Mouse (Mus musculus) right cerebral cortex, adult 2 months (tissue): ENCODE measurements at regions not wholly inside any gene's neighbourhood (a gene's known extent, or its start where the extent isn't known, plus 50 kb on each side); places are given as distances from the start of the nearest gene placed in this dataset.
A peak's percentile ranks its signal among the peaks of the same experiment; 100 is the strongest.

Experiments used
- DNase-seq, 2 experiments: peaks; one replicate each; pipeline ENCODE4 v3.0.0; 2021 to 2022; ENCODE audit warnings: low spot score in 2 of 2

DNA sequence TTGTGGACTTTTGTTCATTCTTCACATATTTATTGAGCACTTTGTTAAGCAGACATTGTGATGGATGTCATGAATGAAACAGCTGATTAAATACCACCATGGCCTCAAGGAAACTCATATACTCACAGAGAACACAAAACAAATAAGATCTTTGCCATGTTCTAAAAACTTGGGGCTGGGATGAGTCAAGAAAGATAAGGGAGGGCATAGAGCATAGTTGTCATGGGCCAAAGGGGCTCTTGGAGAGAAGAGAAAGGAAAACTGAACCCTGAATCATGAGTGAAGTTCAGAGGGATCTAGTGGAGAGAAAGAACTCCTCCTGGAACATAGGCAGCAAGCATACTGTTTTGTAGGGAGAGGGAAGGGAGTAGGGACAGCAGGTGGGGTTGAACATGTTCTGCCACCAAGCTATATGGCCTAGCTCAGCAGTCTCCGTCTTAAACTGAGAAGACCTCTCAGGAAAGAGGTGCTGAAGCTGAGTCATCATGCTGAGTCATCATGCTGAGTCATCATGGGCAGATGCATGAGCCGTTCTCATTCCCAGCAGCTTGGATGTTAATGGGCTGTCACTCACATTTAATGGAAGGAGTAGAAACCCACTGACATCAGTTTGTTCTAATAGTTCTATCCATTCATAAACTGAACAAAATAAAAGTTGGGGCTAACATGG lies 69.6 kb downstream of the Cetn3 start:
- DNase-seq = no peak

DNA sequence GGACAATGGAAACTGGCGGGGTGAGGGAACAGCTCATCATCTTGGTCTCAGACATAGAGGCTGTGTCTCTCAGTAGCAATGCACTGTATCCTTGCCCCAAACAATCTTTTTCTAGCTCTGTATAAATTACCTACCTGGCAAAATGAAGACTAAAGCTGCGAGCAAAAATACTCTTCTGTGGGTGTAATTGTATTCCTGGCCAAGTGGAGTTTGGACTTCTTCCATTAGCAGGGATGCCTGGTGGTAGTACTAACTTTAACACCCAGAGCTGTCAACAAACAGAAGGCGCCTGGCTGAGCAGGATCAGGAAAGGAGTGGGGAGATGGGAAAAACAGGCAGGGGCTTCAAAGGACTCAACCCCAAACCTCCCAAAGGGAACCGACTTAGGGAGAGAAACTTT lies 73.2 kb downstream of the Cetn3 start:
- DNase-seq = peak; percentile 54 to 58

DNA sequence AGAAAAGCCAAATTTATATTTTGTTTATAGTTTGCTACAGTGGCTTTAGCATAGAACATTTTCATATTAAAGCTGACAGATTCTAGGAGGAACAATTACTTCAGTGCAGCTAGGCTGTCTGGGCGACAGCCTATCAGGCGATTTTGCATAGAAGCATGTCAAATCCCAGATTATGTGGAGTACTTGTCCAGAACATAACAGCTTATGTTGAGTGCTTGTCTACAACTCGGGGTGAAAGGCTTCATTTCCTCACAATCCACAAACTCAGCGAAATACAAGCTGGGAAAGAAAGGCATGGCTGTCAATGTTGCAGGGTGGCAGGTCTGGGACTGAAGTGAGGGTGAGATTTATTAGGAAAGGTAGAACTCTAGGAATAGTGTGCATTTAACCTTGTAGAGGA lies 77.8 kb downstream of the Cetn3 start:
- no peak for DNase-seq

DNA sequence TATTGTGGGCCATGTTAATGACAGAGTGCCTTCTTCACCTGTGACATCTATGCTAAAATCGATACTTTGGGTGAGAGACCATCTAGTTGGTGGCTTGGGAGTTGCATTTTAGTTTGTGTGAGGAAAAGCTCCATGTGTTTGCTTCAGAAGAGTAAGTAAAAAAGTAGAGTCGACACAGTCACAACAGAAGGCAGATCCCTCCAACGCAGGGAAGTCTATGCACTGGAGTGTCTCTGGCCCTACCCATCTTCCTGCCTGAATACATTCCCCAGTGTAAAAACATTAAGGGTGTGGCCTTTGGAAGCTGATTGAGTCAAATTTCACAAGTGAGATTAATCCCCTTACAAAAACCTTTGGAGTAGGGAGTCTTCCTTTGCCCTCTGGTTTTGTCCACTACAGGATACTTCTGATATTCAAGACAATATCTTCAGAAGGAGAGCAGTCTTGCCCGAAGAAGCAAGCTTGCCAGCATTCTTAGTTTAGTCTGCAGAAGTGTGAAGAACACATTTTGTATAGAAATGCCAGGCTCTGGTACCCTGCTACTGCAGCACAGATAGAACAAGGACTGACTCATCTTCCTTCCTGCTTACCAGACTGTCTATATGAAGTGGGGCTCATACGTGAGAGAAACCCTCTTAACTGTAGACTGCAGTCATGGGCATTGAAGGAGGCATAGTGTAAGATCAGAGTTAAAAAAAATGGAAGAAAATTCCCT lies 79.2 kb downstream of the Cetn3 start:
- peak; percentile 40 to 49 for DNase-seq

DNA sequence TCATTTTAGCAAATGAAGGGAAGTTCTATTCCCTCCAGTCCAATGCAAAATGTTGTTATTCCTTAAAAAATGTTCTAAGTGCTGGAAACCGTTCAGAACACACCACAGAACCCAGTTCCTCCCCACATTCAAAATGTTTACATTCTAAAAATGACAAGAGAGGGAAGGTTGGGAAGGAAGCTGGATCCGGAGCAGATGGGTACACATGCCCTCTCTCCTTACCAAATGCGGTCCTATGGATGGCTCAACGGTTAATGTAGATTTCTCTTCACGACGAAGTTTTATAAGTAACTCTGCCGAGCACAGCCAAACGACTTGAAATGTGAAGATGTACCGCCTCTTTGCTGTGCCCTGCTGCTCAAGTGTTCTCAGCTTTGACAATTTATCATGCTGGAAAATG lies 88.3 kb downstream of the Cetn3 start:
- DNase-seq = no peak

DNA sequence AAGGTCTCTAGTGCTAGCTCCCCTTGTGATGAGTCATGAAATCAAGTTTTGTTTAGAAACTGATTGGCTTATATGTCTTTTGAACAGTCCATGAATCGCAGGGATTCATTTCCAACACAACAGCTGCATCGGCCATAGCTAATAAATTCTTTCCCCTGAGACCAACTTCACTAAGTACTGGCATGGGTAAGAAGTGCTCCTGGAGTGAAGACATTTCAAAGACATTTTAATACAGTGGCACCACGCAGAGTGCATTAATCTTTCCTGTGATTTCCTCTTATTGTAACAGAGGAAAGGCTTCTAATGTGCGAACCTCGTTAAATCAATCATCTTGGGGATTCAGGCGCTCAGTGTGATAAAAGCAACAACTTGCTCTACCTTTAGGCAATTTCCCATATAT lies 103.0 kb downstream of the Cetn3 start:
- no peak for DNase-seq

DNA sequence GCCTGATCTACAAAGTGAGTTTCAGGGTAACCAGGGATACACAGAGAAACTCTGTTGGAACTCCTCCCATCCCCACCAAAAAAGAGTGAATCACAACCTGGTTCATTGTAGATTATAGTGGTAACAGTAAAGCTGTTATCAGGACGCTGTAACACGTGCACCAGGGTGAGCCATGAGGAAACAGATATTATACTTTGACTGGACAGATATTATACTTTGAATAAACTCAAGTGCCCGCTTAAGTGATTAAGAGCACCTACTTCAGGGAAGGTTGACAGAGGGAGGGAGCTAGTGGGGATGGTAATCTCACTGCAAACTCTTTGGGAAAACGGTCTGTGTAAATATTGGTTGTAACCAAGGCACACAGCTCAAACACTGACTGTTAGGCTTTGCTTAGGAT lies 147.4 kb downstream of the Cetn3 start:
- no peak for DNase-seq

DNA sequence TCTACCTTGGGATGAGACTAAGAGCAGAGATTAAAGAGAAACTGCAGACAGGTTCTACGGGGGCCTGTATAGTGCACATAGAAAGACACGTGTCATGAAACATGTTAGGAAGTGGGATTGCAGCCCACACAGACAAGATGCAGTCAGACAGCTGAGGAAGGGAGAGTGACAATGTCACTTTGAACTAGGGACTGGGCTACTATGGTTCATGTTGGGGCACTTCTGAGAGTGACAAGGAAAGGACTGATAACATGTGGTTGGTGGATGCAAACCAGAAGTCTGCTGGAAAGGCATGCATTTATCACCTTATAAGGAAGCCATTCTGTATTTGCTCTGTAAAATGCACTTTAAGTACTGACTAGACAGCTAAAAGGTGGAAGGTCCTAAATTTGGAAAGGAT lies 148.3 kb downstream of the Cetn3 start:
- no peak for DNase-seq

DNA sequence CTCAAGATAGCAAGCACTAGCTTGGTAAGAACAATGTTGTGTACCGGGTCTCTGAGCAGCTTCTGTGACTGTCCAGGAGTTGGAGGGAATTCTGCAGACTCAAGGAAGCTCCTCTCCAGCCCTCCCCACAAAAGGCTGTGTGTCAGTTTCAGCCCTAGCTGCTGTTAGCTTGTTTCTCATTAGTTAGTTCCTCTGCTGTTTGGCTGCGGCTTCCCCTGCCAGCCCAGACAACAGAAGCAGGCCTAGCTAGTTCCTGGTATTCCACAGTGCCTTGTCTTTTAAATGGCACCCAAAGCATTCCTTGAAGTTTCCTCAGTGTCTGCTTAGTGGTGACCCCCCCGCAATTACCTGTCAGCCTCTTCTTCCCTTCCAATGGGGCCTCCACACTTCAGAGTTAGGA lies 154.2 kb downstream of the Cetn3 start:
- DNase-seq = no peak

DNA sequence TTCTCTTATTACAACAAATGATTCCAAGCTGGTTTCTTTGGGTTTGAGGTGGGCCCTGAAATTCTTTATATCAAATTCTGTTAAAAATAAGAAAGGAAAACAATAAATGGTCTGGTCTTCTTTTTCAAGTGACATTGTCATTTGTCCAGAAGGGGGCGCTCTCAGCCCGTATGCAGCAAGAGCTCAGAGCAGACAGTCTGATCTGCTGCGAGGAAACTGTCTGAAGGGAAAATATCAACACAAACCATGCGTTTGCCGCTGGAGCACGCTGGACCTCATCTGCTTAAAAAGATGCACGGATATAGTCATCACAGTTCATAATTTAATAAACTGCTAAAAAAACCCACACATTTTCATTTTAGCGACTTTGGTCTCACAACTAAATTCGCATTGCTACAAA lies 161.2 kb downstream of the Cetn3 start:
- DNase-seq = peak; percentile 93 to 94

DNA sequence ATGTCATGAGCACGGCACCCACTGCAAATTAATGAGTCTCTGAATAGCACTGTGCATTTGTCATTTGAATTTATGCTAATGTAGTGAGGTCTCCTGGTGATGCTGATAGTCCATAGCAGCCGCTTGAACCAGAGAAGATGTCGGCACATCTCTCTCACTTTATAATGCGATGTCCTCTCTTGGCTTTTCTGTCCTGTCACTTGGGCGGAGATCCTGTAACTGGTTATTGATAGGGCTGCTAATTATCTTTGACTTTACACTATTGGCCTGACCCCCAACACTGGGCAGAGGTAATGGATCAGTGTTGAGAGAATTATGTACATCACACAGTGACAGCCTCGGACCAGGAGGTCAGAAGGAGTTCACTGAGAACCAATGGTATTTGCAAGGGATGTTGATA lies 161.6 kb downstream of the Cetn3 start:
- DNase-seq = peak in 1 of 2 experiments; percentile 20

DNA sequence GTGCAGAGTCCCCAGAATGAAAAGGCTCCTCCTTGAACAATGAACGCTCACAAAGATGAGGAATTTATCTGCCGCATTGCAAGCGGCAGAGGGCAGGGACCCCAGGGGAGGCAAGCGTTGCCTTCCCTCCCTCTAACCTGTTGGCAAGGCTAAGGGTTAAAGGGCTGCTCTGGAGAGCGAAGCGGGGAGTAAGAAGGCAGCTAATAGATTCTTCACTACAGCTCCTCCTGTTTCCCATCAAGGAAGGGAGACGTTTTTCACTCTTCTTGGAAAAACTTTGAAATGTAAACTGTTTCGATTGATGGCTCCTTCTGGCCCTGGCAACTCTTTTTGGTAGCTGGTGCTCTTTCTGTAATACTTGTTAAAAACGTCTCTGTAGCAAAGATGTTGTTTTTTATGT lies 162.9 kb downstream of the Cetn3 start:
- DNase-seq = no peak

DNA sequence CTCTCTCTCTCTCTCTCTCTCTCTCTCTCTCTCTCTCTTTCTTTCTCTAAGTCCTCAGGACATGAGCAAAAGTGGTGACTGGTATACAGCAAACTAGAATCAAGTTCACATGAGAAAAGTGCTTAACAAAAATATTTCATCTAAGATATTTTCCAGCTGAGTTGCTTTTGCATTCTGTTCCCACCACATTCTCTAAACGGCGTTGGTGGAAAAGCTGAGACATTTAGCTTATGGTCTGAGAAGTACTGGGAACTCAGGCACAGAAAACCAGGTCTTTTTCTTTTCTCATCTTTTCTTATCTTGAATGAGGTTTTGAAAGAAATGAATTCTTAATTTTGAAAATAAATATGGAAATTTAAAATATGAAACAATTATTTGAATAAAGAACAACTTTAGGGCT lies 182.6 kb downstream of the Cetn3 start:
- DNase-seq = no peak

DNA sequence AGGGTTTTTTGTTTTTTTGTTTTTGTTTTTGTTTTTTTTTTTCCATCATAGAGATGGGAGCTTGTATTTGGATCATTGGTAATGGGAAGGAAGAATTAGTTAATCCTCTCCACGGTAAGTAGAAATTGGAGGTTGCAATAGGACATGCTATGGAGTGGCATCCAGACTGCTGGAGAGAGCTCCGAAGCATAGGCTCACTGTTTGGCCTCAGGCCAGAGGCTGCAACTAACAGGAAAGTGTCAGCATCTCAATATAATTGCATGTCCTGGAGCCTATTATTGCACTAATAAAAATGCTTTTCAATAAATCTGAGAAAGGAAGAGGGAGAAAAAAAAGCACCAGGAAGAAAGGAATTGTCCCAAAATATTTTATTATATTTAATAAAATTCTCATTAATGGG lies 193.0 kb downstream of the Cetn3 start:
- no peak for DNase-seq

DNA sequence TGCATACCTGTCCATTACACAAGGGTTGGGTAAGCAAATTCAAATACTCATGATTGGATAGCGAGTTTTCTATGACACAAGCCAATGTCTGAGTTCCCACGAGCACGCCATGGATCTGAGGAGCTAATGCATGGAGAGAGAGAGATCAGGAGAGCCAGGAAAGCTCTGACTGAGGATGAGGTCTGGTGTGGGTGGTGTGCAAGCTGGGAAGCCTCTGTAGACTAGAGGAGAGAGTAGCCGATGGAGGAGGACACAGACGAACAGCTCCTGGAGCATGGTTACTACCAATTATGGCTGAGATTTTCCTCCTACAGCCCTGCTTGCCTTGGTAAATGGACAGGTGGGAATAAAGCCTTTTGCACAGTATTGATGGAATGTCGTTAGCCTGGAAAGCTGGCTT lies 195.1 kb downstream of the Cetn3 start:
- DNase-seq = no peak

DNA sequence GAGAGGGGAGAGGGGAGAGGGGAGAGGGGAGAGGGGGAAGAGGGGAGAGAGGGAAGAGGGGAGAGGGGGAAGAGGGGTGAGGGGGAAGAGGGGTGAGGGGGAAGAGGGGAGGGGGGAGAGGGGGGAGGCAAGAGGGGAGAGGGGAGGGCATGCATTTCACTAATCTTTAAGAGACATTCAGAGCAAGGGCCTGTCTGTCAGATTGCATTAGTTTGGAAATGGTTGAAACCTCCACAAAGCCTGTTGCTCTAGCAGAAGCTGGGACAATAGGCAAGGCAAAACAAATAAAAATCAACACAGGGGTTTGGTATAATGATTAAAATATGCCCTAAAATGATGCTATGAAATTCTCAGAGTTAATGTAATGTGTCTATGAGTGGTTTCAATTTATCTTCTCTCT lies 196.4 kb downstream of the Cetn3 start:
- no peak for DNase-seq

DNA sequence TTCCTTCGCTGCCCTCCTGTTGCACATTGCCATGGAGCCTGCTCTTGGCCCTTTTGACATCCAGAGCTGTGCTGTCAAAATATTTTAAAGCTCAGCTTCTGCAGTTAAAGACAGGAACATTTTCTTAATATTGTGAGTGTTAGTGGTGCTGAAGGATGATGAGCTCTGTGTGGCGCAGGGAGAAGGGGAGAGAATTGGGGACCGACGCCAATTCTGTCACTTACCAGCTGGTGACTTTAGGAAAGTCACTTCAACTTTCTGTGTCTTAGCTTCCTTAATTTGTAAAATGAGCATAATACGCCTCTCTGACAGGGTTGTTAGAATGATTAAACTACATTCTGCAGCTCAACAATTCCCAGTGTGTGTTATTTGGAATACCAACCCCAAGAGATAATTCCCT lies 197.2 kb downstream of the Cetn3 start:
- peak; percentile 21 to 29 for DNase-seq

DNA sequence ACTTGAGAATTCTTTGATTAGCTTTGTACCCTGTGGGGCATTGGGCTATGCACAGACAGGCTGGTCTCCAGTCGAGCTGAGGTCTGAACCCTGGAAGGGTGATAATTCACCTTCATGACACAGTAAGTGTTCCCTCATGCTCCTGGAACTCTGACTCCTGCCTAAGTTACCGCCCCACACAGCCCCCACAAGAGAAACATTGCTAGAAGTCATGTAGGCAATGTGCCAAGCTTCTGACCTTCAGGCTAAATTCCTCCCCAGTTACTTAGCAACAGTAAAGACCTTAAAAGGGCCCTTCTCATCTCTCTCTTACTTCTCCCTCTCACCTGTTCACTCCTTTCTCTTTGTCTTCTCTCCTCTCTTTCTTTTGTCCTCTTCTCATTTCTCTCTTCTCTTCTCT lies 199.6 kb downstream of the Cetn3 start:
- no peak for DNase-seq

DNA sequence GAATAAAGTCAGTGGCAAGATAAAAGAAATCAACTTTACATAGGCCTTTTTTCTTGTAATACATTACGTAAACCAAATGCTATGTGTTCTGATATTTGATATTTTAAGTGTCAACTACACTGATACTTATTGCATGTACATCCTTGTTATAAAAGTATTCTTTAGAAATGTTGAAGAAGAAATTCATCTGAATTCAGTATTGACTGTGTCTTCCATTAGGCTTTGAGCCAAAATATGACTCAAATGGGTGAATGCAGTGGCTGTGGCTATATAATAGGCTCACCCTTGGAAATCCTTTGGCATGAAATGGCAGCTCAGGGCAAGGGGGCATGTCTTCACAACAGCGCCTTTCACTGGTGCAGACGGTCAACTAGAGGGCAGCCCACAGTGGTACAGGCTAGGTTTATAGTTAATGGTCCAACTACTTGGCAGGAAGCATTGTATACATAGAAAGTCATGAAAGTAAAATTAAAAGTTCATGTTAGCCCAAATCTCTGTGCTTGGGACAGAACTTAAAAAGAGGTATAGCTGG lies 217.9 kb downstream of the Cetn3 start:
- no peak for DNase-seq

DNA sequence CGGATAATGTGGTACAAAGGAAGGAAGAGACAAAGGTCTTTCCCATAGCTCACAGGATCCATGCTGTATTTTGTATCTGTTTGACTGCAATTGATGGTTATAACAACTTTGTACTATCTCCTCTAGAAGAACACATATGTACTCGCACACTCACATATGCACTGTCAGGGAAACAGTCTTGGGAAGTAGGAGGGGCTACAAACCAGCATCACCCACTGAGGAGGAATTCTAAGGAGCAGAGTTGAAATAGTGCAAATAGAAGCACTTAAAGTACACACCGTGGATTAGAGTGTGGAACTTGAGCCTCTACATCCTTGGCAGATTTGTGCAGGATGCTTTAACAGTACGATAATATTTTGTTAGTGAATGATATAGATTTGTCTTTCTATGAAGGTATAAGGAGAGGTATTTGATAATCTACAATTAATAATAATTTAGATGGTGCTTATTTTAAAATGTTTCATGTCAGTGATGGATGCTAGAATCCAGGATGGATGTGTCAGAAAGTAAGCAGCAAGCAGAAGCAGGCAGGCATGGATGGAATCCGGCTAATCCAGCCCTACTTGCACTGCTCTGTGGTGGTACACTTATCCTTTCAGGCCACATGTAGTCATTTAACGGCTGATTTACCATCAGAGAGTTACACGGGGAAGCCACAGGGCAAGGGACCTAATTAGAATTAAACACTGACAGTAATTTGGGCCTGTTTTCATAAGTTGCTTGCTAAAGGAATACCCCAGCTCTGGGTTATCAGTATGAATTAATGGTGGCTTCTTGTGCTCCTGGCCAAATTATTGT lies 223.3 kb downstream of the Cetn3 start:
- DNase-seq = no peak

DNA sequence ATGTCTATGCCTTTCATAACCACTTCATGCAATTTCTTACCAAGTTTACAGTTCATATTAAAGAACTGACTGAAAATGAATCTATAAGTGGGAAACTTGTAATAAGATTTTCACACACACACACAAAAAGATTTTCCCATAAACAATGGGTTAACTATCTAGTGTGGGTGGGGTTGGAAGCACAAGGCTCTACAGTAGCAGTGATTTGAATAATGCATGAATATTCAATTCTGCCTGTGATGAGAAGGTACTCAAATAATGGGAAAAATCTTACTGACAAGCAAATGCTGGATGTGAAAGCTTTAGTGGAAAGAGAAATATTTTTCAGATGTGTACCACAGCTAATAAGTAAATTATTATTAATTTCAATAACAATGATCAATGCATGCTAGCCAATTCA lies 224.3 kb downstream of the Cetn3 start:
- no peak for DNase-seq

DNA sequence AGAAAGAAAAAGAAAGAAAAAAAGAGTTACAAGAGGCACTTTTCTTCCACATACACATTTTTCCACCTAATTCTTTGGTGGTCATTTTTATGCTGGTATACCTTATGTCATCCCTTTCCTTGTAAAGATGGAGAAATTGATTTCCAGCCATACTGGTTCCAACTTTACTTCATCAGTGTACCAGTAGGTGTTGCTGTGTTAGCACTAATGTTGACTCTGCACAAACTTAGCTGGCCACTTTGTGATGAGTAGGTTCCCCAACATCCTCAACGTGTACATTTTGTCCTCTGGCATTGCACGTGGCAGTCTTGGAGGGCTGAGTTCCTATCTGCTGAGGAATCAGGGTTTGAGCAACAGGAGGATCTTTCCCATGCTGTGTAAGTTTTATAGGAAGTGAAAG lies 256.7 kb downstream of the Cetn3 start:
- DNase-seq = no peak
